In genomic region chr12:53328257-53328736, GRCm38 (mm10) we compare ENCODE assay signal across 8 mouse cellular contexts.
DNase-seq lines count a peak whose midpoint lies in the region; ATAC-seq and TF ChIP-seq lines count a peak whose summit lies in the region.

No protein-coding gene starts in this region.

- H3K4me3 ChIP-seq in gastrocnemius, adult 2 months: peak overlapping the region; percentile 35
- no peak overlapping the region for H3K4me3 ChIP-seq in kidney, embryonic 14.5 days (ENCODE audit: low read length)
- H3K4me3 ChIP-seq in neural tube, embryonic 15.5 days (replicated peaks): no peak overlapping the region
- no peak overlapping the region for H3K4me3 ChIP-seq in left cerebral cortex, adult 2 months

- intact Hi-C loops in gastrocnemius, adult 2 months (cut with DNase I): no loop called here
- intact Hi-C loops in left cerebral cortex, adult 2 months (cut with DNase I): no loop called here

- TF ChIP-seq CTCF in gastrocnemius, adult 2 months (IDR thresholded peaks at IDR 0.05): no peak
- no peak for TF ChIP-seq CTCF in left cerebral cortex, adult 2 months (IDR thresholded peaks at IDR 0.05)

- WGBS in kidney, embryonic 14.5 days: 9% methylated on average over 5 of the region's 5 CpGs
- 40% methylated on average over 5 of the region's 5 CpGs for WGBS in neural tube, embryonic 15.5 days

- H3K9ac ChIP-seq in kidney, embryonic 14.5 days (ENCODE audit: low read depth, low read length): no peak overlapping the region
- no peak overlapping the region for H3K9ac ChIP-seq in neural tube, embryonic 15.5 days (replicated peaks)

- no peaks in the 10 kb centered on the region for H3K36me3 ChIP-seq in kidney, embryonic 14.5 days (ENCODE audit: control insufficient read depth, insufficient read depth, low read length)
- H3K36me3 ChIP-seq in neural tube, embryonic 15.5 days: no peaks in the 10 kb centered on the region

- DNase-seq in gastrocnemius, adult 2 months: peak; percentile 18
- no peak for DNase-seq in gastrocnemius, adult 8-10 months (ENCODE audit: low spot score in 2 of 2)
- DNase-seq in right cerebral cortex, postnatal 4 days: peak; percentile 50
- no peak for DNase-seq in right cerebral cortex, adult 18-20 months
- no peak for DNase-seq in layer of hippocampus, adult 9-10 months (ENCODE audit: low spot score)
- no peak for DNase-seq in left cerebral cortex, adult 2 months (ENCODE audit: extremely low spot score in 1 of 2, low spot score in 2 of 2)

- no peak overlapping the region for H3K27ac ChIP-seq in gastrocnemius, adult 2 months
- H3K27ac ChIP-seq in kidney, embryonic 14.5 days (ENCODE audit: low read depth, low read length): no peak overlapping the region; the same call in 1 of the 2 replicates
- peak overlapping the region; percentile 48 for H3K27ac ChIP-seq in neural tube, embryonic 15.5 days (replicated peaks)
- H3K27ac ChIP-seq in left cerebral cortex, adult 2 months: no peak overlapping the region

- peaks cover 13% of the 10 kb centered on the region for H3K4me1 ChIP-seq in kidney, embryonic 14.5 days (ENCODE audit: control insufficient read depth, insufficient read depth, low read length)
- peaks cover 20% of the 10 kb centered on the region for H3K4me1 ChIP-seq in neural tube, embryonic 15.5 days

- H3K9me3 ChIP-seq in kidney, embryonic 14.5 days (ENCODE audit: control insufficient read depth, low read length): no peaks in the 10 kb centered on the region
- no peaks in the 10 kb centered on the region for H3K9me3 ChIP-seq in neural tube, embryonic 15.5 days (replicated peaks)

- ATAC-seq in kidney, embryonic 14.5 days (ENCODE audit: low FRiP score, low TSS enrichment): peak; percentile 78
- no peak for ATAC-seq in neural tube, embryonic 15.5 days (ENCODE audit: low FRiP score)

- H3K27me3 ChIP-seq in kidney, embryonic 14.5 days (ENCODE audit: control insufficient read depth, insufficient read depth, low read length): no peaks in the 10 kb centered on the region
- no peaks in the 10 kb centered on the region for H3K27me3 ChIP-seq in neural tube, embryonic 15.5 days (replicated peaks)

- no peak overlapping the region for H3K4me2 ChIP-seq in kidney, embryonic 14.5 days (replicated peaks; ENCODE audit: low read depth, low read length)
- peak overlapping the region; percentile 19 for H3K4me2 ChIP-seq in neural tube, embryonic 15.5 days

Comparison
In these comparisons a context has a peak if more than half of its experiments do, and no peak if none do; other contexts are left out.
1. DNase-seq: peak in gastrocnemius, adult 2 months (single experiment) and right cerebral cortex, postnatal 4 days (single experiment); none in gastrocnemius, adult 8-10 months (0 of 2), right cerebral cortex, adult 18-20 months (single experiment), layer of hippocampus, adult 9-10 months (single experiment) and left cerebral cortex, adult 2 months (0 of 2).